Mouse (Mus musculus) brain, embryonic 14.5 days (tissue): Measurements from ENCODE around the gene Eps8. TPM values are rescaled to one million over a fixed set of nuclear protein-coding genes. Genes with fewer than 3 reads are reported as not detected.
"Not testable (repeated sequence)": the region's sequence is repeated elsewhere in the genome, so short reads cannot be mapped to it uniquely, and the experiment has no call there.

ENCODE experiments used
- DNase-seq: peaks from one replicate; pipeline ENCODE4 v3.0.0-alpha.2; 2011; ENCODE audit warnings: low read depth
- CTCF ChIP-seq: fragments of 200-500 bp; IDR thresholded peaks from 2 replicates; pipeline ENCODE4 v1.5.1; 2012; ENCODE audit warnings: inconsistent platforms, mild to moderate bottlenecking, moderate library complexity, borderline replicate concordance; ENCODE audit not compliant: insufficient read depth, insufficient read length; ENCODE audit errors: extremely low read depth
- POLR2A ChIP-seq: fragments of 200-500 bp; IDR thresholded peaks from 2 replicates; pipeline ENCODE4 v1.6.1; 2012; ENCODE audit warnings: mild to moderate bottlenecking, inconsistent platforms, borderline replicate concordance; ENCODE audit not compliant: poor library complexity, insufficient read depth, insufficient read length, severe bottlenecking; ENCODE audit errors: extremely low read depth
- polyA plus RNA-seq: library from polyadenylated mRNA; depleted of rRNA; stranded (reverse); fragments of >200 nt; gene quantifications from 2 replicates; pipeline ENCODE4 v1.2.3, GENCODE M21; 2012

Eps8 gene
- polyA plus RNA-seq, 1 experiment, result 8.0 TPM

GRCm38 (mm10) chr6:137487443-137487842, 167.2 kb downstream of the Eps8 start:
- TF ChIP-seq POLR2A (no peak), CTCF (no peak)
- no peak for DNase-seq

DNA sequence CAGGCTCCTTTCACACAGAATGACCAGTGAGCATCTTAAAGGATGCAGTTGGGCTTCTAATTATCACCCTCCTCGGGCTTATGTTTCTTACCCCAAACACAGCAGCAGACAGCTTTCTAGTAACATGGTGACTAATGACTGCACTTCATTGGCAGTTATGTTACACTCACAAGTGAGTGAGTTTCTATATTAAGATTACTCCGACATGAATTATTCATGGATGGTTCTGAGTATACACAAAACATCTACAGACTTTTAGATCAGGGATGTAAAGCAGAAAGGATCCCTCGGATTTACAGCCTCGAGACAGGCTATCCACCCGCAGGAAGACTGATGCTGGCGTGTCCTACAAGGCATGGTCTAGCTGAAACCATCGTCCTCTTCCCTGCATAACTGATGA, 171.8 kb downstream of the Eps8 start:
- no peak for TF ChIP-seq POLR2A
- TF ChIP-seq CTCF, result no peak
- peak; percentile 23 for DNase-seq

- DNase-seq, result not testable (repeated sequence)
Observed at GRCm38 (mm10) chr6:137475695-137476094, 179.0 kb downstream of the Eps8 start.

DNA sequence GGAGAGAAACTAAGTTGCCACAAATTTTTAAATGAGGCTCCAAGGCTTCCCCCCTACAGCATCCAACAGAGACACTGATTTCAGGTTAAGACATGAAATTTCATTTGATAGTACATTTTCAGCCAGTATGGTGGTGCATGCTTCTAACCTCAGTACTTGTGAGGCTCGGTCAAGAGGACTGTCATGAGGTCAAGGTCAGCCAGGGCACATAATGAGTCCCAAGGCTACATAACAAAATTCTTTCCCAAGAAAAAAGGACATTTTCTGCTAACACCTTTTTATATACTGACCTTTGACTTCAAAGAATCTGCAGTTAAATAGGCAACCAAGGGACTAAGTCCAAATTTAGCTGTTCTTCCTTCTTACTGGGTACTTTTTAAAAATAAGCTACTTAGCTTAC, 181.2 kb downstream of the Eps8 start:
- DNase-seq, result no peak
- TF ChIP-seq POLR2A, result no peak
- no peak for TF ChIP-seq CTCF

DNA sequence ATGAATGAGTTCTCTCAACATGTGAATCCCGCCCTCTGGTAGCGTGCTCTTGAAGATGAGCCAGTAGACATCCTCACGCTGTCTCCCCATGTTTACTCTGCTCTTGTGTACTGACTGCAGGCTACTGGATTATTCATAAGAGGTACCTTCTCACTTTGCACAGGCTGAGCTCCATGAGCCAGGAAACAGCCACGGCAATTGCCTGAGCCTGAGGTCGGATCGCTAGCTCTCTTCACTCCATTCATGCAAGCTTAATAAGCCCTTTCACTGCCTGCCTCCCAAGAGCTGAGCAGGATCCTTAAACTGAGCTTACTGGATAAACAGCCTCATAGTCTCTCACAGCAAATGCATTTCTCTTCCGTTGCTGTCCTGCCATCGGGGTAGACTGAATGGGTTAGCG, 182.5 kb downstream of the Eps8 start:
- no peak for TF ChIP-seq CTCF
- TF ChIP-seq POLR2A, result no peak
- peak; percentile 80 for DNase-seq

GRCm38 (mm10) chr6:137470901-137471598, 183.6 kb downstream of the Eps8 start:
- peak; percentile 96 for DNase-seq

DNA sequence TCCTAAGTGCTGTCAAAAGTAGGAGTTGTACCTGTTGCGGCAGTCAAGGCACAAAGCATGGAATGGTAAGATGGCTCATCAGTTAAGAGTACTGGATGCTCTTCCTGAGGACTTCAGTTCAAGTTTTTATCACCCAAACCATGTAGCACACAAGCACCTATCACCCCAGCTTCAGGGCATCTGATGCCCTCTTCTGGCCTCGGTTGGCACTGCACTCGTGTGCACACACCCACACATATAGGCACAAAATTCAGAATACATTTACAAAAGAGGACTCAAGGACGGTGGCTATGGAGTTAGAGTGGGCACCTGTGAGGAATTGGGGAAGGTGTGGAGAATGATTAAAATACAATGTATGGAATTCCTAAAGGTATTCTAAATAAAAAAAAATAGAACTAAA, 185.1 kb downstream of the Eps8 start:
- TF ChIP-seq CTCF, result no peak; the same call in 1 of the 2 replicates
- TF ChIP-seq POLR2A, result no peak
- no peak for DNase-seq

More at GRCm38 (mm10) chr6:137470901-137471598, 183.6 kb downstream of the Eps8 start:
- TF ChIP-seq CTCF (no peak), POLR2A (no peak)

DNA sequence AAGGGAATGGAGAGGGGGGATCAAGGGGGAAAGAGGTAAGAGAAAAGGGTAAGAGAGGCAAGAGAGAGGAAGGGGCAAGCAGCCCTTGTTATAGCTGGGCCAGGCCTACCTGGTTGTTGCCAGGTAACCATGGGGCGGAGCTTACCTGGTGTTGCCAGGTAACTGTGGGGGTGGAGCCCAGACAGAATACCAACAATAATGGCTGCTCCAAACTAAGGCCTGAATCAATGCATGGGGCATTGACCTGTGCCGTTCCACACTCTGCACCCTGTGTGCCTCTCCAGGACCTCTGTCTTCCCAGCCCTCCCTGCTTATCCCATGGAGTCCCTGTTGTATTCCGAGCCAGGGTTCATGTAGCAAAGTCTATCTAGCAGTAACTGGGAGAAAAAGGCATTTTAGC, 187.0 kb downstream of the Eps8 start:
- TF ChIP-seq POLR2A (no peak), CTCF (no peak)
- DNase-seq, result no peak

DNA sequence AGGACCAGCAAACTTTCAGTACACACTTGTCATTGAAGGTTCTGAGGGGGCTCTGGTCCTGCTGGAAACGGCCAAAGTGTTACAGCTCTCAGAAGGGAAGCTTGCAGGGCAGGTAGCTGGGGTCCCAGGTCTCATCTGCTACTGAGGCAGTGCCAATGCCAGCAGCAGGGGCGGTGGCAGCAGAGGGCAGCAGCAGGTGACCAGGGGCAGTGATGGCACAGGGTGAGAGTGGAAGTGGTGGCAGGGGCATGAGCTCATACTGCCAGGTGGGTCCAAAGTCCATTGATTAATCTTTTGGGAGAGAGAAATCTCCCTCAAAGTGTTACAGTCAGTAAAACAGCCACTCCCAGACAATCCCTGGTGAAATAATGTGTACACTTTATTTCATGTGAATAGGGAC, 188.4 kb downstream of the Eps8 start:
- no peak for DNase-seq
- no peak for TF ChIP-seq POLR2A

- DNase-seq, result peak; percentile 78
- TF ChIP-seq POLR2A, result no peak
Observed at GRCm38 (mm10) chr6:137465253-137465652, 189.4 kb downstream of the Eps8 start.

- TF ChIP-seq POLR2A (no peak), CTCF (no peak)
- DNase-seq, result no peak
Observed at GRCm38 (mm10) chr6:137463771-137464170, 190.9 kb downstream of the Eps8 start.

DNA sequence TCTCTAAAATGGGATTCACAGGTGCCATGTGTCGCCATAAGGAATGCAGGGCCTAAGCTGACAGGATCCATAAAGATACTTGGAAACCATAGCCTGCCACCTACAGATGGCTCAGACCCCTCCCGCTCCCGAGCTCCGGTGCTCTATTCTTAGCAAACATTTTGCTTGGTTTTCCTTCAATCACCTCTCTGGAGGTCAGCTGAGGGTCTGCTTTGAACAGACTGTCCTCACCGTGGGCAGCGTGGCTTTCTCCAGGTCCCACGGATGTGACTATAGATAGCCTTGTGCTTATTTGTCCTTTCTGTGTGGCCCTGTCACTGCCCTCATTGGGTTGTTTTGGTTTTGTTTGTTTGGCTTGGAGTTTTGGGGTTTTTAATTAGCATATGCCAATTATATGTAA, 196.5 kb downstream of the Eps8 start:
- TF ChIP-seq CTCF (no peak), POLR2A (no peak)
- DNase-seq, result no peak

DNA sequence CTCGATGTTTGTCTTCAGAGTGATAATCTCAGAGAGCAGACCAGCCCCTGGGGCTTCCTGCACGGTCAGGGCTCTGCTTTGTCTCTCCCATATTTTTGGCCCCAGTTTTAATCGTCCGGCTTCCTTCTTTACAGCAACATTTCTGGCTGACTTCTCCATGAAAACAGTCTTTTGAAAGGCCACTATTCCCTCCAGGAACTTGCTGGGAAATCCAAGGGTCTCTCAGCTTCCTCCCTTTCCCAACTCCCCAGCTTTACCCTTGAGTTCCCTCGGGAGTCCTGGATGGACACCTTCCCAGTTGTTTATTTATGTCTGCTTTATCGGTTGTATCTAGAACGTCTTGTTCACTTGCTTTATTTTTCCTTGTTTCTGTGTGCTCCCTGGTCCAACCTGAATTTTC, 197.5 kb downstream of the Eps8 start:
- DNase-seq, result no peak
- no peak for TF ChIP-seq CTCF
- TF ChIP-seq POLR2A, result no peak

- DNase-seq, result no peak
- TF ChIP-seq CTCF (no peak), POLR2A (no peak)
Observed at GRCm38 (mm10) chr6:137456064-137456463, 198.6 kb downstream of the Eps8 start.
